Mouse (Mus musculus) T-cell, adult 66 days (primary cell): Measurements from ENCODE around the gene Cnih3. TPM values are rescaled to one million over a fixed set of nuclear protein-coding genes. Genes with fewer than 3 reads are reported as not detected.

Experiments used
- total RNA-seq, 2 experiments: library from RNA; stranded (reverse); gene quantifications; 3 replicates in 1 of 2; 4 replicates in 1 of 2; pipeline ENCODE4 v1.2.4; 2023

Cnih3 gene
- total RNA-seq, result not detected

DNA sequence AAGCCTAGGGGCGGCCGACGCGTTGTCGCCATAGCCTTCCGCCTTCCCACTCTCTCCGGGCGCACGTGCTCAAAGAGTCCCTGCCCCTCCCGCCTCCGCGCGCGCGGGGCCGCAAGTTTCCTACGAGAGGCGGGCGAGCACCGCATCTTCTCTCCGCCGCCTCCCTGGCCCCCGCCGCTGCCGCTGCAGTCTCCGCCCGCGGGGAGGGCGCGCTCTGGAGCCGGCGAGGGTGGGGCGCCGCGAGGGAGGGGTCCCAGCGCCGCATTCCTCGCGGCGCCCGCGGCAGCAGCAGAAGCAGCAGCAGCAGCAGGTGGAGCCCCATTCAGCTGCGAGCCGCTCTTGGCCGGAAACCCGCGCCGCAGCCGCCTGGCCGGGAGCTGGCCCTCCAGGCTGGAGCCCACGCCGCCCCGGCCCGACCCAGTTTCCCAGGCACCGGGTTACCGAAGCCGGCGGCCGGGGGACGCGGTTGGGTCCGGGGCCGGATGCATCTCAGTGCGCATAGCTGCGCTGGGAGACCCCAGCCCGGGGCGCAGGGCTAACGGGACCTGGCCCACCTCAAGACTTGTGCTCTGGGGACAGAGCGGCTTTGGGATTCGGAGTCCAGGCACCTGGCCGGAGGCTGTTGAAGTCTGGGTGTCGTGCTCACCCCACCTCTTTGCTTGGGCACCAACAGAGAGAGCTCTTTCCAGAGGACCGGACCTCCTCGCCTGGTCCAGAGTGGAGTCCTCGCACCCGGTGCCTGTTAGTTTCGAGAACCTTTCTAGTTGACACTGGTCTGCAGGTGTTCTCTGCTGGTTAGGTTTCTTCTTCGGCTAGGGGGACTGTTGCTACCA is at the start of gene Cnih3:
Gene Cnih3 (plus strand): TSS at position 262 of the 833 bp plus-strand sequence.

Other genes with a start within 250 kb of the Cnih3 start
- 10 to 100 TPM; 29.1 to 38.3 TPM for gene Nvl, start 208.4 kb upstream of the Cnih3 start, total RNA-seq
- 10 to 100 TPM; 18.0 to 21.4 TPM for gene Cnih4, start 207.9 kb upstream of the Cnih3 start, total RNA-seq
- gene Wdr26, start 140.6 kb upstream of the Cnih3 start, total RNA-seq, result 100 to 1,000 TPM; 242 to 253 TPM
- not detected for gene Ccdc121, start 158.8 kb downstream of the Cnih3 start, total RNA-seq
- not detected for gene Dnah14, start 223.9 kb downstream of the Cnih3 start, total RNA-seq